Mouse (Mus musculus) bone marrow, adult 2 months (tissue): ENCODE data around the gene Cabp2.

Source experiments
- CTCF ChIP-seq: fragments of 200-500 bp; IDR thresholded peaks from 2 replicates; pipeline ENCODE4 v1.5.1; 2011; ENCODE audit warnings: low read length, control low read depth; ENCODE audit not compliant: control insufficient read depth, insufficient read depth
- POLR2A ChIP-seq: fragments of 200-500 bp; IDR thresholded peaks from 2 replicates; pipeline ENCODE4 v1.6.1; 2011; ENCODE audit warnings: low read depth, mild to moderate bottlenecking, control low read depth, low read length, borderline replicate concordance; ENCODE audit not compliant: control insufficient read depth

GRCm38 (mm10) chr19:4112063-4112960 is 30.9 kb downstream of the Cabp2 start:
- TF ChIP-seq CTCF (no peak), POLR2A (no peak)
